Mouse (Mus musculus) gastrocnemius, postnatal 36 days (tissue): Measurements from ENCODE around the gene Srgap2. TPM values are rescaled to one million over a fixed set of nuclear protein-coding genes. Genes with fewer than 3 reads are reported as not detected.
A peak's percentile ranks its signal among the peaks of the same experiment; 100 is the strongest.
"Not testable (repeated sequence)": the region's sequence is repeated elsewhere in the genome, so short reads cannot be mapped to it uniquely, and the experiment has no call there.

Experiments used
- DNase-seq, 2 experiments: peaks; one replicate each; pipeline ENCODE4 v3.0.0; 2022
- intact Hi-C: fragments of 180-260 bp; cut with DNase I; formaldehyde crosslinking; loops from one replicate; pipeline ENCODE4 v1.15.1; 2025
- long read RNA-seq, 2 experiments: library from polyadenylated mRNA; stranded (forward); transcript quantifications; one replicate each; pipeline ENCODE4 v2.0.0; 2021
- total RNA-seq, 2 experiments: library from RNA; stranded (reverse); gene quantifications; 2 replicates each; pipeline ENCODE4 v1.2.3; 2021

Gene Srgap2
- total RNA-seq = 10 to 100 TPM; 10.3 to 10.5 TPM
- long read RNA-seq, experiment 1, partial matches to known transcripts = 2 of 13 reads
- long read RNA-seq, experiment 1, other reads (novel, unspliced or antisense) = 9 of 13 reads
- long read RNA-seq, experiment 2, full-length matches to known transcripts = 1 of 10 reads
- long read RNA-seq, experiment 2, partial matches to known transcripts = 3 of 10 reads
- long read RNA-seq, experiment 2, other reads (novel, unspliced or antisense) = 6 of 10 reads

- DNase-seq = peak; percentile 95
- intact Hi-C loops = loop anchor here (5.0 kb wide), 4 partner anchors 45 to 165 kb away; no protein-coding TSS in a partner anchor
These were observed at the start of gene Srgap2, which contains the start of gene Fam72a for GRCm38 (mm10) chr1:131527281-131528080. Srgap2 (minus strand) TSS chr1:131527352. Fam72a (plus strand) TSS chr1:131527903.

- DNase-seq = peak in 1 of 2 experiments; percentile 12
- intact Hi-C loops = no loop called here
These were observed 46.6 kb upstream of the Srgap2 start for GRCm38 (mm10) chr1:131573721-131574120.

GRCm38 (mm10) chr1:131570391-131570790 is 43.2 kb upstream of the Srgap2 start:
- DNase-seq = no peak
- intact Hi-C loops = no loop called here

GRCm38 (mm10) chr1:131569721-131570120 is 42.6 kb upstream of the Srgap2 start:
- no peak for DNase-seq
- intact Hi-C loops = no loop called here

- DNase-seq, intact Hi-C loops: not testable (repeated sequence)
These were observed 38.9 kb upstream of the Srgap2 start for GRCm38 (mm10) chr1:131566056-131566455.

- DNase-seq = no peak
- intact Hi-C loops = no loop called here
These were observed 34.9 kb upstream of the Srgap2 start for GRCm38 (mm10) chr1:131562081-131562480.

GRCm38 (mm10) chr1:131560500-131560899 is 33.3 kb upstream of the Srgap2 start:
- intact Hi-C loops = no loop called here
- DNase-seq = no peak

- peak; percentile 59 to 69 for DNase-seq
These were observed 28.1 kb upstream of the Srgap2 start for GRCm38 (mm10) chr1:131555042-131555812.

GRCm38 (mm10) chr1:131553428-131553827 is 26.3 kb upstream of the Srgap2 start:
- no peak for DNase-seq
- intact Hi-C loops = no loop called here

More at GRCm38 (mm10) chr1:131555042-131555812, 28.1 kb upstream of the Srgap2 start:
- intact Hi-C loops = loop anchor here (1.0 kb wide), 1 partner anchor 263 kb away; no protein-coding TSS in a partner anchor

GRCm38 (mm10) chr1:131551956-131552355 is 24.8 kb upstream of the Srgap2 start:
- intact Hi-C loops = no loop called here
- DNase-seq = no peak

GRCm38 (mm10) chr1:131548494-131549365 is 21.6 kb upstream of the Srgap2 start:
- intact Hi-C loops = no loop called here
- no peak for DNase-seq

GRCm38 (mm10) chr1:131546798-131547690 is 19.9 kb upstream of the Srgap2 start:
- intact Hi-C loops = no loop called here
- DNase-seq = no peak

- no peak for DNase-seq
- intact Hi-C loops = no loop called here
These were observed 16.9 kb upstream of the Srgap2 start for GRCm38 (mm10) chr1:131543886-131544565.

GRCm38 (mm10) chr1:131541903-131542302 is 14.8 kb upstream of the Srgap2 start:
- intact Hi-C loops = no loop called here
- no peak for DNase-seq

- DNase-seq = no peak
- intact Hi-C loops = no loop called here
These were observed 14.3 kb upstream of the Srgap2 start for GRCm38 (mm10) chr1:131541431-131541830.

GRCm38 (mm10) chr1:131540795-131541194 is 13.6 kb upstream of the Srgap2 start:
- DNase-seq = no peak
- intact Hi-C loops = no loop called here

- no peak for DNase-seq
- intact Hi-C loops = no loop called here
These were observed 12.6 kb upstream of the Srgap2 start for GRCm38 (mm10) chr1:131539771-131540170.

GRCm38 (mm10) chr1:131528561-131529166 is 1.5 kb upstream of the Srgap2 start:
- DNase-seq = no peak
- intact Hi-C loops = loop anchor here (5.0 kb wide), 4 partner anchors 46 to 166 kb away; no protein-coding TSS in a partner anchor
